Mouse (Mus musculus) stomach, postnatal 0 days (tissue): ENCODE data around the gene Abcc8. TPM values are rescaled to one million over a fixed set of nuclear protein-coding genes. Genes with fewer than 3 reads are reported as not detected.

Source experiments
- ATAC-seq: fragments of 200-750 bp; cut with Nextera tagmentation; 2 replicates; pipeline ENCODE4 v1.8.0; 2017; ENCODE audit not compliant: low FRiP score, low TSS enrichment
- DNase-seq: peaks from one replicate; pipeline ENCODE4 v3.0.0-alpha.2; 2016; ENCODE audit warnings: low spot score
- H3K27ac ChIP-seq: fragments of 300-500 bp; sonication (generic); replicated peaks from 2 replicates; pipeline ENCODE4 v1.5.1; 2014; ENCODE audit warnings: mild to moderate bottlenecking, control low read depth
- H3K27me3 ChIP-seq: fragments of 300-500 bp; sonication (generic); 2 replicates; pipeline ENCODE4 v1.6.1; 2014; ENCODE audit warnings: low read length; ENCODE audit not compliant: control insufficient read depth, insufficient read depth
- H3K36me3 ChIP-seq: fragments of 300-500 bp; sonication (generic); 2 replicates; pipeline ENCODE4 v1.6.1; 2014; ENCODE audit warnings: low read length, mixed read lengths; ENCODE audit not compliant: control insufficient read depth, insufficient read depth
- H3K4me1 ChIP-seq: fragments of 300-500 bp; sonication (generic); replicated peaks from 2 replicates; pipeline ENCODE4 v1.6.1; 2014; ENCODE audit warnings: antibody characterized with exemption; ENCODE audit not compliant: control insufficient read depth, insufficient read depth
- H3K4me2 ChIP-seq: fragments of 300-500 bp; sonication (generic); replicated peaks from 2 replicates; pipeline ENCODE4 v1.6.1; 2014; ENCODE audit warnings: low read depth, mild to moderate bottlenecking, control low read depth, moderate library complexity
- H3K4me3 ChIP-seq: fragments of 300-500 bp; sonication (generic); 2 replicates; pipeline ENCODE4 v1.5.1; 2014; ENCODE audit warnings: low read depth, low read length, control low read depth
- H3K9ac ChIP-seq: fragments of 300-500 bp; sonication (generic); 2 replicates; pipeline ENCODE4 v1.6.1; 2014; ENCODE audit warnings: mild to moderate bottlenecking, low read length, control low read depth, mixed read lengths
- H3K9me3 ChIP-seq: fragments of 300-500 bp; sonication (generic); 2 replicates; pipeline ENCODE4 v1.6.1; 2016; ENCODE audit warnings: low read length; ENCODE audit not compliant: control insufficient read depth
- CTCF ChIP-seq: IDR thresholded peaks from 2 replicates; pipeline ENCODE4 v1.5.1; 2016; ENCODE audit warnings: antibody characterized with exemption, low read depth, mild to moderate bottlenecking, moderate library complexity
- EP300 ChIP-seq: optimal IDR thresholded peaks from 2 replicates; pipeline ENCODE3; 2016; ENCODE audit warnings: antibody characterized with exemption
- WGBS: fragments of 180-500 bp; shearing (Covaris S2); extraction: QIAGEN DNeasy Blood & Tissue Kit; methylation state at CpG from one replicate; pipeline ENCODE4 v1.1.7; 2014; 5-methylcytosine and 5-hydroxymethylcytosine counted together
- polyA plus RNA-seq: library from polyadenylated mRNA; unstranded; fragments of >200 nt; fragmentation: Nextera tagmentation; extraction: Ambion mirVana; gene quantifications from 2 replicates; pipeline ENCODE4 v1.2.1, GENCODE M21; 2015

Gene Abcc8
- polyA plus RNA-seq, 1 experiment from 2014 or later = 3.6 TPM

- no peak overlapping the region for H3K4me3 ChIP-seq
- no peaks in the 10 kb centered on the region for H3K4me1 ChIP-seq
- TF ChIP-seq EP300 = no peak
- TF ChIP-seq CTCF = no peak
- no peak overlapping the region for H3K27ac ChIP-seq
- no peak overlapping the region for H3K4me2 ChIP-seq
- H3K9ac ChIP-seq = no peak overlapping the region
- ATAC-seq (no peak), DNase-seq (no peak)
- 75% methylated on average over 6 of the region's 6 CpGs for WGBS
- H3K27me3 ChIP-seq = no peaks in the 10 kb centered on the region
- H3K36me3 ChIP-seq = no peaks in the 10 kb centered on the region
- no peaks in the 10 kb centered on the region for H3K9me3 ChIP-seq
Observed at GRCm38 (mm10) chr7:46111938-46112337, 67.9 kb downstream of the Abcc8 start.

- Histone ChIP-seq H3K36me3 (no peaks in the 10 kb centered on the region), H3K9me3 (no peaks in the 10 kb centered on the region), H3K27me3 (no peaks in the 10 kb centered on the region), H3K4me2 (no peak overlapping the region), H3K27ac (no peak overlapping the region), H3K9ac (no peak overlapping the region), H3K4me1 (no peaks in the 10 kb centered on the region), H3K4me3 (no peak overlapping the region)
- no peak for TF ChIP-seq EP300
- no peak for TF ChIP-seq CTCF
- ATAC-seq = no peak
- no peak for DNase-seq
- 75% methylated on average over 15 of the region's 15 CpGs for WGBS
Observed at GRCm38 (mm10) chr7:46111212-46111817, 68.5 kb downstream of the Abcc8 start.

- Histone ChIP-seq H3K36me3 (no peaks in the 10 kb centered on the region), H3K9ac (no peak overlapping the region), H3K27ac (no peak overlapping the region), H3K4me1 (no peaks in the 10 kb centered on the region), H3K4me3 (no peak overlapping the region), H3K4me2 (no peak overlapping the region), H3K27me3 (no peaks in the 10 kb centered on the region), H3K9me3 (no peaks in the 10 kb centered on the region)
- no peak for ATAC-seq
- DNase-seq = no peak
- TF ChIP-seq CTCF (no peak), EP300 (no peak)
- 69% methylated on average over 3 of the region's 3 CpGs for WGBS
Observed at GRCm38 (mm10) chr7:46110079-46110478, 69.8 kb downstream of the Abcc8 start.

DNA sequence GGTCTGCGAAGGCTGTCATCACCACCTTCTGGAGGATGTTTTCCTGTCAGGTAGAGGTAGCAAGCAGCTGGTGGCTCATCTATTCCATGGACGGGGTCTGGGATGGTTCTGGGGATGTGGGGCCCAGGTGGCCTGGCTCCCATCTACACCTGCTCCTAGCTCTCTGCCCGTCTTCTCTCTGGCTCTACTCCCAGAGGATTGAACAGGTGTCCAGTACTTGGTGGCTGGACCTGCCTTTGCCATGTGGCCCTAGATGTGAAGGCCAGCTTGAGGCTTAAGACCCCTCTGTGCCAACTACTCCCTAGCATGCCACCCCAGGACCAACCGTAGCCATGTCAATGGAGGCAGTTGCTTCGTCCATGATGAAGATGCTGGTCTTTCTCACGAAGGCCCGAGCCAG is 74.3 kb downstream of the Abcc8 start:
- Histone ChIP-seq H3K27ac (no peak overlapping the region), H3K4me1 (no peaks in the 10 kb centered on the region), H3K4me2 (no peak overlapping the region), H3K36me3 (no peaks in the 10 kb centered on the region), H3K27me3 (no peaks in the 10 kb centered on the region), H3K9ac (no peak overlapping the region), H3K9me3 (no peaks in the 10 kb centered on the region), H3K4me3 (no peak overlapping the region)
- ATAC-seq (no peak), DNase-seq (no peak)
- 88% methylated on average over 7 of the region's 7 CpGs for WGBS
- TF ChIP-seq CTCF = no peak
- TF ChIP-seq EP300 = no peak

DNA sequence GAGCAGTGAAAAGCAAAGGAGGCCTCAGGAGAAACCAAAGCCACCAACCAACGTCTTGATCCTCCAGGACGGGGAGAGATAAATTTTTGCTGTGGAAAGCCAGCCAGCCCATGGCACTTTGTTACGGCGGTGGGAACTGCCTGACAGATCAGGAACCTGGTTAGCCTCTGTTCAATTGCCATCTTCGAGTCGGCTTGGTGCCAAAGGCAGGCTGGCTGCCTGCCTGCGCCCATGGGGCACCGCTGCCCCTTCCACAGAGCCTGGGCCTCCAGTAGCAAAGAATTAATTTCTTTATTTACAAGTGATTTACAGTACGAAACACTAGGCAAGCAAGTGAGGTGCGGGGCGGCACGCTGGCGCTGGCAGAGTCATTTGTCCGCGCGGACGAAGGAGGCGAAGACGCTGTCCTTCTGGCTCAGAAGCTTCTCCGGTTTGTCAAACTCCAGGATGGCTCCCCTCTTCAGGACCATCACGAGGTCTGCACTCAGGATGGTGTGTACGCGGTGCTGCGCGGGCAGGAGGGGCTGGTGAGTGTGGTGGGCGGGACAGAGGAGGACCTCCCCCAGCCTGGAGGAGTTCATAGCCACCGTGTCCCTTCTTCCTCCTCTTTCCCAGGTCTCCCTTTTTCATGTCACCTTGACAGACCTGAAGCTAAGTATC is 75.4 kb downstream of the Abcc8 start:
- ATAC-seq = no peak
- no peaks in the 10 kb centered on the region for H3K4me1 ChIP-seq
- 73% methylated on average over 27 of the region's 27 CpGs for WGBS

DNA sequence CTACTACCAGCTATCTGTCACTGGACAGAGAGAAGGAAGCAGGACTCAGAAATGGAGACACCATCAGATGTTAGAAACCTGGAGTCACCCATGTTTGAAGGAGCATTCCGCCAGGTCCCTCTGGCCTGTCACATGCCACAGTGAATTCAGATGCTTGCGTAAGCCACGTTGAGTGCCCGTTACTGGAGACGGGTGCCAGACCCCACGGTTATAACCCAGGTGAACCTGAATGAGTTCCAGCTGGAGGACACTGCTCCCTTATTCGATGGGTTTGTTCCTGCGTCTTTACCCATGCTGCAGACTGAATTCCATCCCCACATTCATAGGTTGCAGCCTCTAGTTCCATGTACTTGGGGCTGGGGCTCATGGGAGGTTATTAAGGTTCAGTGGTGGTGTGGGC is 76.1 kb downstream of the Abcc8 start:
- no peaks in the 10 kb centered on the region for H3K4me1 ChIP-seq
- H3K9ac ChIP-seq = no peak overlapping the region
- no peak for DNase-seq
- no peaks in the 10 kb centered on the region for H3K9me3 ChIP-seq
- TF ChIP-seq EP300 = no peak
- no peak for TF ChIP-seq CTCF
- no peaks in the 10 kb centered on the region for H3K27me3 ChIP-seq
- no peaks in the 10 kb centered on the region for H3K36me3 ChIP-seq
- no peak overlapping the region for H3K4me2 ChIP-seq
- no peak overlapping the region for H3K4me3 ChIP-seq
- 79% methylated on average over 8 of the region's 8 CpGs for WGBS
- ATAC-seq = no peak
- no peak overlapping the region for H3K27ac ChIP-seq

More for the DNA sequence above, 75.4 kb downstream of the Abcc8 start:
- DNase-seq = no peak
- Histone ChIP-seq H3K9ac (no peak overlapping the region), H3K9me3 (no peaks in the 10 kb centered on the region), H3K27ac (no peak overlapping the region), H3K36me3 (no peaks in the 10 kb centered on the region), H3K4me3 (no peak overlapping the region), H3K27me3 (no peaks in the 10 kb centered on the region), H3K4me2 (no peak overlapping the region)
- TF ChIP-seq CTCF (no peak), EP300 (no peak)
